Mouse (Mus musculus): Measurements from ENCODE around the gene Pfdn2.
"Not testable (repeated sequence)": the region's sequence is repeated elsewhere in the genome, so short reads cannot be mapped to it uniquely, and the experiment has no call there.

DNA sequence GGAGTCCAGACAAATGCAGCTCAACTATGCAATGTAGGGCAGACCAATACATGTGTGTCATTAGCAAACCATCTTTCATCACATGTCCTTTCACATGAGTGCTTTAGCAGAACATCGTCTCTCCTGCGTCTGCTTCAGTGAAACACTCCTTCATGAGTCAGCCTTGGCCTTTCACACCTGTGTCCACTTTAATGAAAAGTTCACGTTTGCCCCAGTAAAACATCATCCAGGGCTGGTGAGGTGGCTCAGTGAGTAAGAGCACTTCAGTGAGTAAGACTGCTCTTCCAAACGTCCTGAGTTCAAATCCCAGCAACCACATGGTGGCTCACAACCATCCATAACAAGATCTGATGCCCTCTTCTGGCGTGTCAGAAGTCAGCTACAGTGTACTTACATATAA is 39.3 kb upstream of the Pfdn2 start:
- TF ChIP-seq CTCF (IDR thresholded peaks at IDR 0.05; ENCODE audit: low read depth, low read length); POLR2A (IDR thresholded peaks at IDR 0.05; ENCODE audit: extremely low read depth, insufficient read depth, low read length): not testable (repeated sequence)
